Mouse (Mus musculus) thymus, postnatal 4 days (tissue): ENCODE results near the gene Cyp4f18.
A peak's percentile ranks its signal among the peaks of the same experiment; 100 is the strongest.
"Not testable (repeated sequence)": the region's sequence is repeated elsewhere in the genome, so short reads cannot be mapped to it uniquely, and the experiment has no call there.

ENCODE experiments used
- DNase-seq: peaks from one replicate; pipeline ENCODE4 v3.0.0; 2021

The Cyp4f18 gene

GRCm38 (mm10) chr8:72009473-72009872 is at the start of gene Cyp4f18:
Cyp4f18 (minus strand) TSS chr8:72009626.
- peak; percentile 28 for DNase-seq

- DNase-seq: not testable (repeated sequence)
Observed at GRCm38 (mm10) chr8:72057643-72058042, 48.2 kb upstream of the Cyp4f18 start.

GRCm38 (mm10) chr8:72054633-72055032 is 45.2 kb upstream of the Cyp4f18 start:
- not testable (repeated sequence) for DNase-seq

GRCm38 (mm10) chr8:72042493-72042892 is 33.1 kb upstream of the Cyp4f18 start:
- DNase-seq: no peak

GRCm38 (mm10) chr8:72040918-72041317 is 31.5 kb upstream of the Cyp4f18 start, which contains the start of gene Olfr372:
Olfr372 (plus strand) TSS chr8:72041218.
- not testable (repeated sequence) for DNase-seq

- DNase-seq: peak; percentile 77
Observed at GRCm38 (mm10) chr8:72032926-72033325, 23.5 kb upstream of the Cyp4f18 start.

GRCm38 (mm10) chr8:72024886-72025285 is 15.5 kb upstream of the Cyp4f18 start:
- DNase-seq: peak; percentile 68

- DNase-seq: no peak
Observed at GRCm38 (mm10) chr8:72019816-72020215, 10.4 kb upstream of the Cyp4f18 start.

GRCm38 (mm10) chr8:72019022-72019421 is 9.6 kb upstream of the Cyp4f18 start:
- not testable (repeated sequence) for DNase-seq

- DNase-seq: no peak
Observed at GRCm38 (mm10) chr8:72018141-72018540, 8.7 kb upstream of the Cyp4f18 start.

GRCm38 (mm10) chr8:72017339-72017738 is 7.9 kb upstream of the Cyp4f18 start:
- not testable (repeated sequence) for DNase-seq

- DNase-seq: not testable (repeated sequence)
Observed at GRCm38 (mm10) chr8:72013506-72014228, 4.2 kb upstream of the Cyp4f18 start.

- no peak for DNase-seq
Observed at GRCm38 (mm10) chr8:72008134-72008641, 1.2 kb downstream of the Cyp4f18 start.

- no peak for DNase-seq
Observed at GRCm38 (mm10) chr8:72006763-72007162, 2.7 kb downstream of the Cyp4f18 start.

GRCm38 (mm10) chr8:72005912-72006311 is 3.5 kb downstream of the Cyp4f18 start:
- DNase-seq: no peak

GRCm38 (mm10) chr8:72002942-72003341 is 6.5 kb downstream of the Cyp4f18 start:
- no peak for DNase-seq

- DNase-seq: no peak
Observed at GRCm38 (mm10) chr8:72000223-72000622, 9.2 kb downstream of the Cyp4f18 start.

GRCm38 (mm10) chr8:71999434-71999833 is 10.0 kb downstream of the Cyp4f18 start:
- no peak for DNase-seq

GRCm38 (mm10) chr8:71988867-71989599 is 20.4 kb downstream of the Cyp4f18 start:
- peak; percentile 19 for DNase-seq

GRCm38 (mm10) chr8:71988110-71988866 is 21.1 kb downstream of the Cyp4f18 start:
- DNase-seq: peak; percentile 80

GRCm38 (mm10) chr8:71984601-71985000 is 24.8 kb downstream of the Cyp4f18 start:
- DNase-seq: no peak

GRCm38 (mm10) chr8:71981456-71981855 is 28.0 kb downstream of the Cyp4f18 start:
- no peak for DNase-seq

GRCm38 (mm10) chr8:71981032-71981431 is 28.4 kb downstream of the Cyp4f18 start:
- DNase-seq: no peak
